Mouse (Mus musculus) C2C12 (cell line): ENCODE measurements around the gene Ntf3. TPM values are rescaled to one million over a fixed set of nuclear protein-coding genes. Genes with fewer than 3 reads are reported as not detected.

ENCODE experiments used
- H3K27me3 ChIP-seq: one replicate; pipeline ENCODE4 v1.6.1; 2011; ENCODE audit not compliant: control insufficient read depth, insufficient read depth, insufficient read length
- H3K36me3 ChIP-seq: one replicate; pipeline ENCODE4 v1.6.1; 2011; ENCODE audit not compliant: control insufficient read depth, insufficient read depth
- H3K4me3 ChIP-seq: one replicate; pipeline ENCODE4 v1.5.1; 2011; ENCODE audit warnings: mild to moderate bottlenecking, control low read depth; ENCODE audit not compliant: poor library complexity, insufficient read depth, severe bottlenecking
- H3K79me2 ChIP-seq: one replicate; pipeline ENCODE4 v1.6.1; 2011; ENCODE audit not compliant: control insufficient read depth, insufficient read depth
- H3K79me3 ChIP-seq: one replicate; pipeline ENCODE4 v1.6.1; 2011; ENCODE audit warnings: low read depth, control low read depth
- H3ac ChIP-seq: one replicate; pipeline ENCODE3; 2011; ENCODE audit warnings: low read depth; ENCODE audit not compliant: control insufficient read depth, insufficient read length
- CEBPB ChIP-seq: IDR thresholded peaks from one replicate; pipeline ENCODE4 v1.6.1; 2011; ENCODE audit warnings: low read depth, mild to moderate bottlenecking, control low read depth, moderate library complexity
- CTCF ChIP-seq: IDR thresholded peaks from one replicate; pipeline ENCODE4 v1.5.1; 2011; ENCODE audit not compliant: control insufficient read depth, insufficient read depth, insufficient read length
- FOSL1 ChIP-seq: IDR thresholded peaks from one replicate; pipeline ENCODE4 v1.8.0; 2011; ENCODE audit warnings: mild to moderate bottlenecking, low read length; ENCODE audit not compliant: poor library complexity, insufficient read depth, severe bottlenecking
- MAX ChIP-seq: IDR thresholded peaks from one replicate; pipeline ENCODE4 v1.6.1; 2011; ENCODE audit warnings: mild to moderate bottlenecking, control low read depth
- MYOD1 ChIP-seq: IDR thresholded peaks from one replicate; pipeline ENCODE4 v1.6.1; 2011; ENCODE audit warnings: low read depth; ENCODE audit not compliant: control insufficient read depth, insufficient read length
- MYOG ChIP-seq: IDR thresholded peaks from one replicate; pipeline ENCODE4 v1.6.1; 2011; ENCODE audit not compliant: control insufficient read depth, insufficient read length; ENCODE audit errors: extremely low read depth
- USF1 ChIP-seq: IDR thresholded peaks from one replicate; pipeline ENCODE4 v1.6.1; 2011; ENCODE audit warnings: low read depth, mild to moderate bottlenecking, control low read depth, moderate library complexity
- polyA plus RNA-seq: library from polyadenylated mRNA; unstranded; fragments of >200 nt; fragmentation: generic; extraction: Trizol; gene quantifications from one replicate; pipeline ENCODE4 v1.2.1, GENCODE M21; 2012; ENCODE audit warnings: missing spikeins

The Ntf3 gene
- polyA plus RNA-seq, 1 experiment: not detected

DNA sequence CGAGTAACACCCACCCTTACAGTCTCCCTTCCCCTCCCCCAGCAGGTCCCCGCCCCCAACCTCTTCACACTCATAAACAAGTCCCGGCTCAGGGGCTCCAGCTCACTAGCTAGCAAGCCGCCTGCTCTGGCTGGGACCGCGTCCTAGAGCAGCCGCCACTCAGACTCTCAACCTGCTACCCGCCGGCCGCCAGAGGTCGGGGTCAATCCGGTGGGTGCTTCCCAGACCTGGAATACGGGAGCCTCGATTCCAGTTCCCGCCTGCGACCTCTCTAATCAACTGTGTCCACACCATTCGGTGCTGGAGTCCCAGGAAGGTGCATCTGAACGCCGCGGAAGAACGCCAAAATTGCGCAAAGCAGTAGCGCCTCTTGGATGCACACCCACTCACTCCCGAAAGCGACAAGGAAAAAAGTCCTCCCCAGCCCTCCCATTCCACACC is 3.5 kb downstream of the Ntf3 start:
- Histone ChIP-seq H3K4me3 (no peak overlapping the region), H3K36me3 (no peaks in the 10 kb centered on the region), H3K79me2 (no peaks in the 10 kb centered on the region), H3K27me3 (peaks cover 26% of the 10 kb centered on the region), H3K79me3 (no peaks in the 10 kb centered on the region), H3ac (no peak overlapping the region)
- no peak for TF ChIP-seq CEBPB
- no peak for TF ChIP-seq MYOG
- no peak for TF ChIP-seq MAX

DNA sequence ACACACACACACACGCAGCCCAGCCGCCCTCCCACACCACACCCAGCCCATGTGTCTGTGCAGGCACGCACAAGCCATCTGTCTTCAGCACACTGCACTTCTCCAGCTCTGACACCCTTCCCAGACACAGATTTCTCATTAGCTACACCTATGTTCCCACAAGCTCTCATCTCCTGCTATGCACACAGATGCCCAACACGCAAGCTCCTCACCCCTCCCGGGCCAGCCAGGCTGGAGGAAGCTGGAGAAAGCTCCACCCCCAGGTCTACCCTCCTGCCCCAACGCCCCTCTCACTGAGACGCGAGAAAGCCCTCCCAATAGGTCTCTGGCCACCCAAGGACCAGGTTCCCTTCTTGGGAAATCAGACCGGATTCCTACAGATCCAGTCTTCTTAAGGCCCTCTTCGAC is 4.4 kb downstream of the Ntf3 start:
- Histone ChIP-seq H3K27me3 (peaks cover 26% of the 10 kb centered on the region), H3ac (no peak overlapping the region), H3K79me3 (no peaks in the 10 kb centered on the region), H3K79me2 (no peaks in the 10 kb centered on the region), H3K4me3 (no peak overlapping the region), H3K36me3 (no peaks in the 10 kb centered on the region)
- no peak for TF ChIP-seq MAX
- TF ChIP-seq CEBPB: no peak
- no peak for TF ChIP-seq MYOD1
- no peak for TF ChIP-seq CTCF
- no peak for TF ChIP-seq USF1
- no peak for TF ChIP-seq MYOG
- TF ChIP-seq FOSL1: no peak

DNA sequence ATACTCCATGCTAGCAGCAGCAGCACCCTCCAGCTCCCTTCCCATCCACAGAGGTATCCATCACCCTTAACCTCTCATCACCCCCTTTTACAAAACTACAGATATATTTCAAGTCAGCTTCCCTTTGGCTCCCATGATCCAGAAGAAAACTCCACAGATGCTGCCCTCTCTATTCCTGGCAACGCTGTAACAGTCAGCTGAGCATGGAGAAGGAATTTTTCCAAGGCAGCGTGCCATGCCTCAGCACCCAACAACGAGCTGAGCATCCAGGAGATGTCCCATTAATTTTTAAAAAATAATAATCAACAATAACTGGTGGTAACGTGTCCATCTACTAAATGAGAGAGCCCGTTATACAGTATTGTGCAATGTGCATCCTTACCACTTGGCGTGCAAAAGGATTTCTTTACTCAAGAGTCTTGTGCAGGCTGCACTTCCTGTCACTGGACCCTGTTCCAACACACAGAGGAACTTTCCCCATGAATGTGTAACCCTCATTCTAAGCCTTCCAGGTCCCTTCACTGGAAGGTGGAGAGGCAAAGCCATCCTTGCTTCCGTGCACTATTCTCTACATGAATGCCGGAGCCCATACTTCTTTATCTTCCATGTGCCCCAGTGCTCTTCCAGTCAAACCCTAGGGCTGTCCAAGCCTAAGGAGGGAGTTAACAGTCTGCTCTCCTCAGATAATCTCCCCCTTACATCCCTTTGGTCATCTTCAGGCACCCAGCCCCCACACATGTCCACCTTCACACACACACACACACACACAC is 5.0 kb downstream of the Ntf3 start:
- Histone ChIP-seq H3K79me2 (no peaks in the 10 kb centered on the region), H3K79me3 (no peaks in the 10 kb centered on the region), H3K4me3 (no peak overlapping the region), H3ac (no peak overlapping the region), H3K36me3 (no peaks in the 10 kb centered on the region), H3K27me3 (peaks cover 22% of the 10 kb centered on the region)
- TF ChIP-seq CTCF: no peak
- no peak for TF ChIP-seq USF1
- TF ChIP-seq CEBPB: no peak
- TF ChIP-seq MYOD1: no peak
- no peak for TF ChIP-seq MYOG
- TF ChIP-seq FOSL1: no peak
- TF ChIP-seq MAX: no peak

DNA sequence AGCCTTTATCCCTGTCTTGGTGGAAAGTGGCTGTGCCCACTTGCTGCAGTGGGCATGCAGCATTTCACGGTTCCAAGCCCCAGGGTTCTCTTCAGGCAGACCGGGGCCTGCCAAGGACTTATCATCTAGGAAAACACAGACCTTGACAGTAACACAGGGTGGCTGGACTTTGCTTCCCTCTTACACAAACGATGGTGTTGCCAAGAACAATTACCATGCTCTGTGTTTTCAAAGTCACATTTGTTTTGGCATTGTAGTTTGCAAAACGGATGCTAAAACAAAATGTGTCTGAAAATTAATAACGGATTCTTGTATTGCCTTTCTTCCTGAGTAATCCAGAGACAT is 6.7 kb downstream of the Ntf3 start:
- Histone ChIP-seq H3K36me3 (no peaks in the 10 kb centered on the region), H3K27me3 (peaks cover 22% of the 10 kb centered on the region), H3ac (no peak overlapping the region), H3K79me3 (no peaks in the 10 kb centered on the region), H3K79me2 (no peaks in the 10 kb centered on the region), H3K4me3 (no peak overlapping the region)
- TF ChIP-seq CTCF (no peak), MYOG (no peak), FOSL1 (no peak), CEBPB (no peak), MAX (no peak), USF1 (no peak), MYOD1 (no peak)

DNA sequence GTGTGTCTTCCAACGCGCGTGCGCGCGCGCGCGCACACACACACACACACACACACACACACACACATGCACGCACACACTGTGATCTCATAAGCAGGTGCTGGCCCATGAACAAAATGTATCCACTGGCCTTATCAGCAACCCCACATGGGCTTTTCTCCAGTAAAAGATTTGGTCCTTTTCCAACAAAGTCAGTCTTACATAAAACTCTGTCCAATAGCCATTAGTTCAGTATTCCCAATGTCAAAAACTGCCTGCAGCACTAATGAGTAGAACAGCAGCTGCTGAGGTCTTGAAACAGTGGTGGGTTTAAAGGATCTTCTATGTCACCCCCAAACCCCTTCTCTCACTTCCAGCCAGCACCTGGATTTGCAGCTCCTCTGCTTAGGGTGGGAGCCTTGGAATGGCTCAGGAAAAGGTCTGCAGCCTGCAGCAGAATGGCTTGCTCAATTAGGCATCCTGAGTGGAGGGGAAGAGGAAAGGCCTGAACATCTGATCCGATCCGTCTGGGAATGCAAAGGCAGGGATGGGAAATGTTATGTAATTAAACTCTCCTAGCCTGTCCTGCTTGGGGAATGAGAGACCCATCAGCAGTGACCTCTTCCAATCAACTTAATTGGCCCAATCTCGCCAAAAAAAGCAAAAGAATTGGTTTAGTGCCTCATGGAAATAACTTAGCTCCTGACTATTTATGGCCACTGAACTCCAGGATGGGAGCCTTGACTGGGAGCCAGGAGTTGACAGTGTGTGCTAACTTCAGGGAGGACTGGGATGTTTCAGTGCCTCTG is 7.2 kb downstream of the Ntf3 start:
- no peaks in the 10 kb centered on the region for H3K79me3 ChIP-seq
- TF ChIP-seq FOSL1: no peak
- TF ChIP-seq CEBPB: no peak
- no peak for TF ChIP-seq USF1
- TF ChIP-seq CTCF: no peak
- TF ChIP-seq MYOD1: no peak
- TF ChIP-seq MAX: no peak
- no peak for TF ChIP-seq MYOG
- no peaks in the 10 kb centered on the region for H3K79me2 ChIP-seq
- peaks cover 18% of the 10 kb centered on the region for H3K27me3 ChIP-seq
- H3K36me3 ChIP-seq: no peaks in the 10 kb centered on the region
- no peak overlapping the region for H3ac ChIP-seq
- no peak overlapping the region for H3K4me3 ChIP-seq

DNA sequence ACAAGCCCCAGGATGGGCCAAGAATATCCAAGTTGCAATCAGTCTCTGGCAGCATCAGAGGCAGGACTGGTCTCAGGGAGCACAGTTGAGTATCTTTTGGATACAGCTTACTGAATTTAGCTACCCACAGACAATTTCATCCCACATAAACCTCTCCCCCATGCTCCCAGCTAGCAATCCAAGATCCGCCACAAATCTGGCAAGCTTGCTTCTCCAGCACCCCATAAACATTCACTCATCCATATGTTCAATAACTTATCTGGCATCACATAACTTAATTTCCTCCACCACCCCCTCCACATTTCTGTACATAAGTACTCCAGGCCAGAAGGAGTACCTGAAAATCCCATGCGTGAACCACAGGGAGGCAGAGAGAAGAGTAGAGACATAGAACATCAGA is 10.8 kb downstream of the Ntf3 start:
- Histone ChIP-seq H3K4me3 (no peak overlapping the region), H3K36me3 (no peaks in the 10 kb centered on the region), H3K79me3 (no peaks in the 10 kb centered on the region), H3ac (no peak overlapping the region), H3K27me3 (no peaks in the 10 kb centered on the region), H3K79me2 (no peaks in the 10 kb centered on the region)
- no peak for TF ChIP-seq CTCF
- no peak for TF ChIP-seq USF1
- TF ChIP-seq MYOG: no peak
- no peak for TF ChIP-seq MAX
- no peak for TF ChIP-seq MYOD1
- no peak for TF ChIP-seq FOSL1
- TF ChIP-seq CEBPB: no peak
